Mouse (Mus musculus): ENCODE measurements around the gene Mpzl1. TPM values are rescaled to one million over a fixed set of nuclear protein-coding genes. Genes with fewer than 3 reads are reported as not detected.

Gene Mpzl1
- polyA plus RNA-seq, 1 experiment from 2014 or later: 31.9 TPM

GRCm38 (mm10) chr1:165635055-165635897 lies 938 bp upstream of the Mpzl1 start:
- H3K27ac ChIP-seq: peak overlapping the region; percentile 64
- peak overlapping the region; percentile 99 for H3K4me2 ChIP-seq
- H3K4me3 ChIP-seq (replicated peaks): peak overlapping the region; percentile 78
- DNase-seq (peak; percentile 23), ATAC-seq (ENCODE audit: low read depth) (no peak)
- WGBS (ENCODE audit: insufficient replicate concordance): 37% methylated on average over 17 of the region's 17 CpGs
- peak overlapping the region; percentile 64 for H3K9ac ChIP-seq
- no peaks in the 10 kb centered on the region for H3K9me3 ChIP-seq (replicated peaks)
- peaks cover 9% of the 10 kb centered on the region; the same call in 1 of the 2 replicates for H3K27me3 ChIP-seq
- H3K36me3 ChIP-seq: no peaks in the 10 kb centered on the region
- H3K4me1 ChIP-seq (replicated peaks): peaks cover 60% of the 10 kb centered on the region

- H3K9me3 ChIP-seq (replicated peaks): no peaks in the 10 kb centered on the region
- H3K4me2 ChIP-seq: peak overlapping the region; percentile 99
- H3K36me3 ChIP-seq: no peaks in the 10 kb centered on the region
- H3K4me3 ChIP-seq (replicated peaks): peak overlapping the region; percentile 78
- ATAC-seq (ENCODE audit: low read depth) (no peak), DNase-seq (no peak)
- H3K27me3 ChIP-seq: peaks cover 9% of the 10 kb centered on the region; the same call in 1 of the 2 replicates
- WGBS (ENCODE audit: insufficient replicate concordance): 23% methylated on average over 12 of the region's 12 CpGs
- no peak overlapping the region for H3K27ac ChIP-seq
- H3K9ac ChIP-seq: peak overlapping the region; percentile 77
- H3K4me1 ChIP-seq (replicated peaks): peaks cover 70% of the 10 kb centered on the region
Measured at GRCm38 (mm10) chr1:165633345-165633744, 993 bp downstream of the Mpzl1 start.

GRCm38 (mm10) chr1:165631136-165631535 lies 3.2 kb downstream of the Mpzl1 start:
- no peaks in the 10 kb centered on the region for H3K36me3 ChIP-seq
- peaks cover 81% of the 10 kb centered on the region for H3K4me1 ChIP-seq (replicated peaks)
- H3K4me2 ChIP-seq: no peak overlapping the region
- DNase-seq (no peak), ATAC-seq (ENCODE audit: low read depth) (no peak)
- H3K9ac ChIP-seq: 0 out of 2 replicates have a peak overlapping the region, but pooled peaks have one; percentile 6
- no peak overlapping the region for H3K4me3 ChIP-seq (replicated peaks)
- no peak overlapping the region; the same call in 1 of the 2 replicates for H3K27ac ChIP-seq
- peaks cover 9% of the 10 kb centered on the region; the same call in 1 of the 2 replicates for H3K27me3 ChIP-seq
- H3K9me3 ChIP-seq (replicated peaks): no peaks in the 10 kb centered on the region
- WGBS (ENCODE audit: insufficient replicate concordance): 62% methylated on average over 8 of the region's 8 CpGs

GRCm38 (mm10) chr1:165629975-165630374 lies 4.4 kb downstream of the Mpzl1 start:
- Histone ChIP-seq H3K4me3 (replicated peaks) (no peak overlapping the region), H3K9ac (0 out of 2 replicates have a peak overlapping the region, but pooled peaks have one; percentile 22), H3K36me3 (no peaks in the 10 kb centered on the region), H3K9me3 (replicated peaks) (no peaks in the 10 kb centered on the region), H3K4me2 (peak overlapping the region; percentile 18; the same call in 1 of the 2 replicates), H3K4me1 (replicated peaks) (peaks cover 73% of the 10 kb centered on the region), H3K27ac (peak overlapping the region; percentile 47; the same call in 1 of the 2 replicates), H3K27me3 (peaks cover 9% of the 10 kb centered on the region; the same call in 1 of the 2 replicates)
- DNase-seq: no peak
- 19% methylated on average over 8 of the region's 8 CpGs for WGBS (ENCODE audit: insufficient replicate concordance)
- ATAC-seq (ENCODE audit: low read depth): no peak

- WGBS (ENCODE audit: insufficient replicate concordance): 13% methylated on average over 1 of the region's 1 CpGs
- ATAC-seq (ENCODE audit: low read depth) (peak; percentile 74), DNase-seq (no peak)
- Histone ChIP-seq H3K4me1 (replicated peaks) (peaks cover 62% of the 10 kb centered on the region), H3K9me3 (replicated peaks) (no peaks in the 10 kb centered on the region), H3K4me2 (no peak overlapping the region), H3K4me3 (replicated peaks) (no peak overlapping the region), H3K27ac (no peak overlapping the region), H3K27me3 (peaks cover 5% of the 10 kb centered on the region; the same call in 1 of the 2 replicates), H3K9ac (no peak overlapping the region), H3K36me3 (no peaks in the 10 kb centered on the region)
Measured at GRCm38 (mm10) chr1:165628603-165629002, 5.7 kb downstream of the Mpzl1 start.

GRCm38 (mm10) chr1:165625896-165626295 lies 8.4 kb downstream of the Mpzl1 start:
- WGBS (ENCODE audit: insufficient replicate concordance): 76% methylated on average over 5 of the region's 5 CpGs
- ATAC-seq (ENCODE audit: low read depth): no peak
- H3K4me2 ChIP-seq: no peak overlapping the region

GRCm38 (mm10) chr1:165625058-165625457 lies 9.3 kb downstream of the Mpzl1 start:
- no peak overlapping the region for H3K27ac ChIP-seq
- DNase-seq: no peak
- no peaks in the 10 kb centered on the region for H3K27me3 ChIP-seq
- H3K4me2 ChIP-seq: no peak overlapping the region
- no peak overlapping the region for H3K9ac ChIP-seq
- ATAC-seq (ENCODE audit: low read depth): no peak
- no peaks in the 10 kb centered on the region for H3K36me3 ChIP-seq
- 72% methylated on average over 5 of the region's 5 CpGs for WGBS (ENCODE audit: insufficient replicate concordance)
- H3K9me3 ChIP-seq (replicated peaks): no peaks in the 10 kb centered on the region
- no peak overlapping the region for H3K4me3 ChIP-seq (replicated peaks)
- peaks cover 41% of the 10 kb centered on the region for H3K4me1 ChIP-seq (replicated peaks)

More at GRCm38 (mm10) chr1:165625896-165626295, 8.4 kb downstream of the Mpzl1 start:
- H3K36me3 ChIP-seq: no peaks in the 10 kb centered on the region
- H3K4me1 ChIP-seq (replicated peaks): peaks cover 43% of the 10 kb centered on the region
- no peak overlapping the region for H3K27ac ChIP-seq
- no peak for DNase-seq
- no peaks in the 10 kb centered on the region for H3K27me3 ChIP-seq
- H3K9ac ChIP-seq: no peak overlapping the region
- no peak overlapping the region for H3K4me3 ChIP-seq (replicated peaks)
- no peaks in the 10 kb centered on the region for H3K9me3 ChIP-seq (replicated peaks)

- DNase-seq (no peak), ATAC-seq (ENCODE audit: low read depth) (peak; percentile 21)
- Histone ChIP-seq H3K36me3 (peaks cover 6% of the 10 kb centered on the region), H3K9ac (no peak overlapping the region), H3K4me2 (no peak overlapping the region), H3K27ac (peak overlapping the region; percentile 77), H3K4me1 (replicated peaks) (peaks cover 35% of the 10 kb centered on the region), H3K27me3 (no peaks in the 10 kb centered on the region), H3K9me3 (replicated peaks) (no peaks in the 10 kb centered on the region), H3K4me3 (replicated peaks) (no peak overlapping the region)
- 53% methylated on average over 9 of the region's 9 CpGs for WGBS (ENCODE audit: insufficient replicate concordance)
Measured at GRCm38 (mm10) chr1:165618201-165618624, 16.1 kb downstream of the Mpzl1 start.

GRCm38 (mm10) chr1:165617166-165617891 lies 17.0 kb downstream of the Mpzl1 start:
- Histone ChIP-seq H3K4me1 (replicated peaks) (peaks cover 35% of the 10 kb centered on the region), H3K4me2 (peak overlapping the region; percentile 36; the same call in 1 of the 2 replicates), H3K9ac (no peak overlapping the region), H3K4me3 (replicated peaks) (no peak overlapping the region), H3K27me3 (no peaks in the 10 kb centered on the region), H3K36me3 (peaks cover 6% of the 10 kb centered on the region), H3K27ac (peak overlapping the region; percentile 77), H3K9me3 (replicated peaks) (no peaks in the 10 kb centered on the region)
- DNase-seq (no peak), ATAC-seq (ENCODE audit: low read depth) (peak; percentile 76)
- 35% methylated on average over 15 of the region's 15 CpGs for WGBS (ENCODE audit: insufficient replicate concordance)

- H3K4me1 ChIP-seq (replicated peaks): peaks cover 39% of the 10 kb centered on the region
- peaks cover 6% of the 10 kb centered on the region for H3K36me3 ChIP-seq
- H3K9ac ChIP-seq: no peak overlapping the region
- ATAC-seq (ENCODE audit: low read depth) (no peak), DNase-seq (no peak)
- no peaks in the 10 kb centered on the region for H3K9me3 ChIP-seq (replicated peaks)
- H3K27me3 ChIP-seq: no peaks in the 10 kb centered on the region
- H3K4me2 ChIP-seq: peak overlapping the region; percentile 36; the same call in 1 of the 2 replicates
- H3K27ac ChIP-seq: peak overlapping the region; percentile 77
- 40% methylated on average over 7 of the region's 7 CpGs for WGBS (ENCODE audit: insufficient replicate concordance)
- no peak overlapping the region for H3K4me3 ChIP-seq (replicated peaks)
Measured at GRCm38 (mm10) chr1:165616652-165617051, 17.7 kb downstream of the Mpzl1 start.

- Histone ChIP-seq H3K4me2 (no peak overlapping the region), H3K27ac (no peak overlapping the region), H3K27me3 (no peaks in the 10 kb centered on the region), H3K36me3 (peaks cover 6% of the 10 kb centered on the region), H3K9me3 (replicated peaks) (no peaks in the 10 kb centered on the region), H3K4me3 (replicated peaks) (no peak overlapping the region), H3K9ac (no peak overlapping the region), H3K4me1 (replicated peaks) (peaks cover 46% of the 10 kb centered on the region)
- DNase-seq (no peak), ATAC-seq (ENCODE audit: low read depth) (no peak)
- 70% methylated on average over 3 of the region's 3 CpGs for WGBS (ENCODE audit: insufficient replicate concordance)
Measured at GRCm38 (mm10) chr1:165614793-165615192, 19.5 kb downstream of the Mpzl1 start.
